Mouse (Mus musculus): ENCODE results near the gene Flnc.

Gene Flnc

GRCm38 (mm10) chr6:29482691-29483090 lies 49.6 kb downstream of the Flnc start:
- no peak for DNase-seq (ENCODE audit: low read depth, low spot score)

GRCm38 (mm10) chr6:29484716-29485559 lies 51.9 kb downstream of the Flnc start:
- DNase-seq (ENCODE audit: low read depth, low spot score), result peak; percentile 41

- no peak for DNase-seq (ENCODE audit: low read depth, low spot score)
These were observed 52.9 kb downstream of the Flnc start for GRCm38 (mm10) chr6:29485951-29486350.

GRCm38 (mm10) chr6:29494101-29494500 lies 61.0 kb downstream of the Flnc start:
- DNase-seq (ENCODE audit: low read depth, low spot score), result no peak

- DNase-seq (ENCODE audit: low read depth, low spot score), result no peak
These were observed 63.2 kb downstream of the Flnc start for GRCm38 (mm10) chr6:29496270-29496669.

GRCm38 (mm10) chr6:29497791-29498190 lies 64.7 kb downstream of the Flnc start:
- no peak for DNase-seq (ENCODE audit: low read depth, low spot score)

GRCm38 (mm10) chr6:29500177-29500576 lies 67.1 kb downstream of the Flnc start:
- DNase-seq (ENCODE audit: low read depth, low spot score), result no peak

- no peak for DNase-seq (ENCODE audit: low read depth, low spot score)
These were observed 67.8 kb downstream of the Flnc start for GRCm38 (mm10) chr6:29500810-29501209.

GRCm38 (mm10) chr6:29501599-29501998 lies 68.5 kb downstream of the Flnc start:
- peak; percentile 29 for DNase-seq (ENCODE audit: low read depth, low spot score)

GRCm38 (mm10) chr6:29505493-29505892 lies 72.4 kb downstream of the Flnc start:
- DNase-seq (ENCODE audit: low read depth, low spot score), result no peak

- no peak for DNase-seq (ENCODE audit: low read depth, low spot score)
These were observed 73.8 kb downstream of the Flnc start for GRCm38 (mm10) chr6:29506834-29507233.

- no peak for DNase-seq (ENCODE audit: low read depth, low spot score)
These were observed 74.6 kb downstream of the Flnc start, which contains the start of gene Kcp for GRCm38 (mm10) chr6:29507447-29508309. TSS of gene Kcp (minus strand) at chr6:29507952.

- no peak for DNase-seq (ENCODE audit: low read depth, low spot score)
These were observed 76.0 kb downstream of the Flnc start for GRCm38 (mm10) chr6:29509086-29509485.

All from brain, adult 2 months (tissue).